9 mouse cellular contexts compared by ENCODE assay signal in genomic region chr5:147957592-147958271, GRCm38 (mm10). TPM values are rescaled to one million over a fixed set of nuclear protein-coding genes. Genes with fewer than 3 reads are reported as not detected.
A peak's percentile ranks its signal among the peaks of the same experiment; 100 is the strongest.
DNase-seq lines count a peak whose midpoint lies in the region; ATAC-seq and TF ChIP-seq lines count a peak whose summit lies in the region.
"Had no signal": no experiment of that assay in that cellular context is flagged by ENCODE, and none has a peak within 500 bp of the region (broad histone marks: within the 10 kb centered on the region; RNA-seq: fewer than 3 reads in every experiment).

No protein-coding gene starts in this region.

- H3K9ac ChIP-seq in embryonic facial prominence, embryonic 13.5 days = peak overlapping the region; percentile 62
- peak overlapping the region; percentile 62 for H3K9ac ChIP-seq in heart, embryonic 15.5 days
- H3K9ac ChIP-seq in kidney, postnatal 0 days (ENCODE audit: low read depth, low read length) = peak overlapping the region; percentile 14; the same call in 1 of the 2 replicates
- peak overlapping the region; percentile 44 for H3K9ac ChIP-seq in limb, embryonic 14.5 days (ENCODE audit: low read depth, low read length, severe bottlenecking)
- peak overlapping the region; percentile 60 for H3K9ac ChIP-seq in midbrain, postnatal 0 days (replicated peaks; ENCODE audit: low read length, poor library complexity, severe bottlenecking)

- under 1% methylated on average over 42 of the region's 42 CpGs for WGBS in embryonic facial prominence, embryonic 13.5 days
- 1% methylated on average over 42 of the region's 42 CpGs for WGBS in heart, embryonic 15.5 days
- WGBS in kidney, postnatal 0 days = under 1% methylated on average over 40 of the region's 42 CpGs
- 1% methylated on average over 36 of the region's 42 CpGs for WGBS in limb, embryonic 14.5 days
- WGBS in midbrain, postnatal 0 days = under 1% methylated on average over 42 of the region's 42 CpGs

- DNase-seq in testis, postnatal 14 days (ENCODE audit: low spot score) = no peak
- DNase-seq in kidney, postnatal 0 days (ENCODE audit: low spot score) = peak; percentile 49
- DNase-seq in limb, embryonic 14.5 days (ENCODE audit: low spot score) = peak; percentile 54
- peak; percentile 77 for DNase-seq in midbrain, postnatal 0 days (ENCODE audit: low spot score)
- DNase-seq in T-cell, adult 2 months (ENCODE audit: low spot score) = no peak

- TF ChIP-seq POLR2A in testis, adult 2 months (IDR thresholded peaks at IDR 0.05; ENCODE audit: control insufficient read depth, low read depth, low read length) = no peak
- TF ChIP-seq POLR2A in limb, embryonic 14.5 days (IDR thresholded peaks at IDR 0.05; ENCODE audit: borderline replicate concordance, extremely low read depth, insufficient read depth, insufficient read length) = no peak

- no peaks in the 10 kb centered on the region for H3K9me3 ChIP-seq in embryonic facial prominence, embryonic 13.5 days
- H3K9me3 ChIP-seq in heart, embryonic 15.5 days (replicated peaks) = no peaks in the 10 kb centered on the region
- no peaks in the 10 kb centered on the region for H3K9me3 ChIP-seq in kidney, postnatal 0 days (replicated peaks; ENCODE audit: low read length)
- H3K9me3 ChIP-seq in limb, embryonic 14.5 days (ENCODE audit: control insufficient read depth, low read length) = no peaks in the 10 kb centered on the region
- no peaks in the 10 kb centered on the region for H3K9me3 ChIP-seq in midbrain, postnatal 0 days (ENCODE audit: low read length)

- H3K27me3 ChIP-seq in testis, adult 2 months (ENCODE audit: control insufficient read depth, insufficient read depth, low read length) = no peaks in the 10 kb centered on the region
- H3K27me3 ChIP-seq in embryonic facial prominence, embryonic 13.5 days = peaks cover 57% of the 10 kb centered on the region
- peaks cover 17% of the 10 kb centered on the region for H3K27me3 ChIP-seq in heart, embryonic 15.5 days
- peaks cover 18% of the 10 kb centered on the region for H3K27me3 ChIP-seq in kidney, postnatal 0 days (ENCODE audit: insufficient read depth, low read length)
- peaks cover 38% of the 10 kb centered on the region for H3K27me3 ChIP-seq in limb, embryonic 14.5 days (ENCODE audit: control insufficient read depth, insufficient read depth, low read length)
- H3K27me3 ChIP-seq in midbrain, postnatal 0 days (ENCODE audit: insufficient read depth, low read length) = no peaks in the 10 kb centered on the region

- no peaks in the 10 kb centered on the region for H3K36me3 ChIP-seq in testis, adult 2 months (ENCODE audit: control insufficient read depth, insufficient read depth, low read length)
- no peaks in the 10 kb centered on the region for H3K36me3 ChIP-seq in embryonic facial prominence, embryonic 13.5 days
- no peaks in the 10 kb centered on the region for H3K36me3 ChIP-seq in heart, embryonic 15.5 days
- H3K36me3 ChIP-seq in kidney, postnatal 0 days (ENCODE audit: insufficient read depth, low read length) = no peaks in the 10 kb centered on the region
- no peaks in the 10 kb centered on the region for H3K36me3 ChIP-seq in limb, embryonic 14.5 days (ENCODE audit: control insufficient read depth, insufficient read depth, low read length)
- H3K36me3 ChIP-seq in midbrain, postnatal 0 days (ENCODE audit: insufficient read depth, low read length) = no peaks in the 10 kb centered on the region
- H3K36me3 ChIP-seq: G1E had no signal

- H3K4me1 ChIP-seq in testis, adult 2 months (ENCODE audit: control insufficient read depth, insufficient read depth, low read length) = no peaks in the 10 kb centered on the region; the same call in 1 of the 2 replicates
- H3K4me1 ChIP-seq in embryonic facial prominence, embryonic 13.5 days = peaks cover 17% of the 10 kb centered on the region
- H3K4me1 ChIP-seq in heart, embryonic 15.5 days (replicated peaks) = peaks cover 24% of the 10 kb centered on the region
- H3K4me1 ChIP-seq in kidney, postnatal 0 days (replicated peaks; ENCODE audit: insufficient read depth, low read length) = peaks cover 12% of the 10 kb centered on the region; the same call in 1 of the 2 replicates
- H3K4me1 ChIP-seq in limb, embryonic 14.5 days (ENCODE audit: control insufficient read depth, insufficient read depth, low read length) = peaks cover 10% of the 10 kb centered on the region; the same call in 1 of the 2 replicates
- no peaks in the 10 kb centered on the region; the same call in 1 of the 2 replicates for H3K4me1 ChIP-seq in midbrain, postnatal 0 days (ENCODE audit: insufficient read depth, low read length)

- no peak overlapping the region for H3K27ac ChIP-seq in testis, adult 2 months (ENCODE audit: control insufficient read depth, insufficient read depth, low read depth, low read length)
- H3K27ac ChIP-seq in embryonic facial prominence, embryonic 13.5 days = no peak overlapping the region
- peak overlapping the region; percentile 69 for H3K27ac ChIP-seq in heart, embryonic 15.5 days
- H3K27ac ChIP-seq in kidney, postnatal 0 days = no peak overlapping the region
- no peak overlapping the region for H3K27ac ChIP-seq in limb, embryonic 14.5 days (replicated peaks; ENCODE audit: low read depth, low read length)
- peak overlapping the region; percentile 74 for H3K27ac ChIP-seq in midbrain, postnatal 0 days (ENCODE audit: low read depth, low read length)

- peak overlapping the region; percentile 53 for H3K4me3 ChIP-seq in testis, adult 2 months (ENCODE audit: control insufficient read depth, low read depth, low read length)
- peak overlapping the region; percentile 55 for H3K4me3 ChIP-seq in embryonic facial prominence, embryonic 13.5 days
- H3K4me3 ChIP-seq in heart, embryonic 15.5 days = peak overlapping the region; percentile 60
- peak overlapping the region; percentile 40 for H3K4me3 ChIP-seq in kidney, postnatal 0 days (replicated peaks; ENCODE audit: low read depth, low read length)
- H3K4me3 ChIP-seq in limb, embryonic 14.5 days (replicated peaks; ENCODE audit: low read length) = peak overlapping the region; percentile 52
- peak overlapping the region; percentile 75 for H3K4me3 ChIP-seq in midbrain, postnatal 0 days (ENCODE audit: low read depth, low read length)

- no peak for ATAC-seq in embryonic facial prominence, embryonic 13.5 days (ENCODE audit: insufficient number of reproducible peaks, insufficient read depth, low FRiP score, low TSS enrichment, low read depth)
- peak; percentile 36 for ATAC-seq in heart, embryonic 15.5 days (replicated peaks; ENCODE audit: insufficient number of reproducible peaks, insufficient read depth, low FRiP score, low read depth)
- ATAC-seq in kidney, postnatal 0 days (replicated peaks; ENCODE audit: low FRiP score, low read depth) = peak; percentile 25; the same call in 1 of the 2 replicates
- ATAC-seq in limb, embryonic 14.5 days (ENCODE audit: low FRiP score, low read depth) = no peak
- peak; percentile 11; the same call in 1 of the 2 replicates for ATAC-seq in midbrain, postnatal 0 days (ENCODE audit: low FRiP score)

- TF ChIP-seq CTCF in testis, adult 2 months (IDR thresholded peaks at IDR 0.05; ENCODE audit: control insufficient read depth, insufficient read depth, insufficient replicate concordance, low read depth, low read length) = no peak
- TF ChIP-seq CTCF in kidney, postnatal 0 days (IDR thresholded peaks at IDR 0.05; ENCODE audit: low read depth) = no peak
- peak; percentile 32; the same call in 1 of the 2 replicates for TF ChIP-seq CTCF in midbrain, postnatal 0 days (IDR thresholded peaks at IDR 0.05)

- peak overlapping the region; percentile 98 for H3K4me2 ChIP-seq in embryonic facial prominence, embryonic 13.5 days
- peak overlapping the region; percentile 97 for H3K4me2 ChIP-seq in heart, embryonic 15.5 days
- H3K4me2 ChIP-seq in kidney, postnatal 0 days (ENCODE audit: low read length) = peak overlapping the region; percentile 93
- peak overlapping the region; percentile 93 for H3K4me2 ChIP-seq in limb, embryonic 14.5 days (replicated peaks; ENCODE audit: low read depth, low read length, severe bottlenecking)
- peak overlapping the region; percentile 84 for H3K4me2 ChIP-seq in midbrain, postnatal 0 days (ENCODE audit: low read depth, low read length, poor library complexity, severe bottlenecking)

RNA-seq across cellular contexts. Expression of gene Mtus2, which starts 0.6 kb away (rescaled TPM):
- polyA plus RNA-seq in testis, adult 2 months (2012; rRNA removed) = 1.1 and 1.8 TPM in 2 replicates
- polyA plus RNA-seq in embryonic facial prominence, embryonic 13.5 days (2015; fragmentation: Nextera tagmentation; extraction: Ambion mirVana) = 8.1 and 8.7 TPM in 2 replicates
- 102 and 121 TPM in 2 replicates for polyA plus RNA-seq in heart, embryonic 15.5 days (2015; fragmentation: Nextera tagmentation; extraction: Ambion mirVana)
- 3.2 and 4.1 TPM in 2 replicates for polyA plus RNA-seq in kidney, postnatal 0 days (2015; fragmentation: Nextera tagmentation; extraction: Ambion mirVana)
- 3.0 and 3.2 TPM in 2 replicates for polyA plus RNA-seq in limb, embryonic 14.5 days (2012; rRNA removed)
- polyA plus RNA-seq in limb, embryonic 14.5 days (2014; fragmentation: Nextera tagmentation; extraction: Ambion mirVana) = 5.5 and 6.8 TPM in 2 replicates
- 38.0 and 54.7 TPM in 2 replicates for total RNA-seq in midbrain, postnatal 0 days (2014; rRNA removed)
- 36.6 and 41.6 TPM in 2 replicates for polyA plus RNA-seq in midbrain, postnatal 0 days (2015; fragmentation: Nextera tagmentation; extraction: Ambion mirVana)
- polyA plus RNA-seq: G1E had no signal

Comparison
In these comparisons a context has a peak if more than half of its experiments do, and no peak if none do; other contexts are left out.
1. H3K27ac ChIP-seq: peak in heart, embryonic 15.5 days (single experiment) and midbrain, postnatal 0 days (single experiment); none in testis, adult 2 months (single experiment), embryonic facial prominence, embryonic 13.5 days (single experiment), kidney, postnatal 0 days (single experiment) and limb, embryonic 14.5 days (single experiment).
2. DNase-seq: peak in kidney, postnatal 0 days (single experiment), limb, embryonic 14.5 days (single experiment) and midbrain, postnatal 0 days (single experiment); none in testis, postnatal 14 days (single experiment) and T-cell, adult 2 months (single experiment).
3. ATAC-seq: peak in heart, embryonic 15.5 days (single experiment), kidney, postnatal 0 days (single experiment) and midbrain, postnatal 0 days (single experiment); none in embryonic facial prominence, embryonic 13.5 days (single experiment) and limb, embryonic 14.5 days (single experiment).
4. Peak in every context shown above with its lines, with median percentiles within 50 percentile points of each other: H3K4me3 ChIP-seq, H3K4me2 ChIP-seq and H3K9ac ChIP-seq.